Mouse (Mus musculus) testis, adult 2 months (tissue): ENCODE data around the gene Slc12a8.

Source experiments
- CTCF ChIP-seq: fragments of 200-500 bp; IDR thresholded peaks from 2 replicates; pipeline ENCODE4 v1.5.1; 2012; ENCODE audit warnings: low read depth, mild to moderate bottlenecking, inconsistent platforms, low read length, moderate library complexity; ENCODE audit not compliant: control insufficient read depth, insufficient read depth, insufficient replicate concordance
- POLR2A ChIP-seq: fragments of 200-500 bp; IDR thresholded peaks from 2 replicates; pipeline ENCODE4 v1.6.1; 2012; ENCODE audit warnings: low read depth, mild to moderate bottlenecking, inconsistent platforms, low read length, moderate library complexity; ENCODE audit not compliant: control insufficient read depth

DNA sequence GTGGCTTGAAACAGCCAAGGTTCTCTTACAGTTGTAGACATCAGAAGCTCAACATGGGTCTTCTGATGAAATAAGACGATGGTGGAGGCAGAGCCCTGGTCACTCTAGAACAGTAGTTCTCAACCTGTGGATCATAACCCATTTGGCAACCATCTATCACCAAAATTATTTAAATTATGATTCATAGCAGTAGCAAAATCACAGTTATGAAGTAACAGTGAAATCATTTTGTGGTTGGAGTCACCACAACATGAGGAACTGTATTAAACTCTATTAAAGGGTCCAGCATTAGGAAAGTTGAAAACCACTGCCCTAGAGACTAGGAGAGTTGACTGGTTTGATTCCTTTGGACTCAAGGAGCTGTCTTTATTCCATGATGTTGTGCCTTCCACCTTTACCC, 151.9 kb downstream of the Slc12a8 start:
- TF ChIP-seq POLR2A (no peak), CTCF (no peak)
